Mouse (Mus musculus) E14TG2a.4 (cell line): ENCODE data around the gene Sun1.

Experiments used
- H3K27me3 ChIP-seq: 2 replicates; pipeline ENCODE4 v1.6.1; 2014; ENCODE audit warnings: low read length, control low read depth; ENCODE audit not compliant: insufficient read depth
- H3K36me3 ChIP-seq: 2 replicates; pipeline ENCODE4 v1.6.1; 2014; ENCODE audit warnings: low read length, control low read depth; ENCODE audit not compliant: insufficient read depth
- H3K4me1 ChIP-seq: replicated peaks from 2 replicates; pipeline ENCODE4 v1.6.1; 2014; ENCODE audit warnings: low read depth, low read length, control low read depth
- H3K4me3 ChIP-seq: replicated peaks from 2 replicates; pipeline ENCODE4 v1.5.1; 2014; ENCODE audit warnings: mild to moderate bottlenecking, low read length
- H3K9me3 ChIP-seq: 2 replicates; pipeline ENCODE4 v1.6.1; 2014; ENCODE audit warnings: low read length, control low read depth
- CTCF ChIP-seq: conservative IDR thresholded peaks from 2 replicates; pipeline ENCODE4 v1.5.1; 2014; ENCODE audit warnings: low read length
- NANOG ChIP-seq: IDR thresholded peaks from 2 replicates; pipeline ENCODE4 v1.6.1; 2014; ENCODE audit warnings: borderline replicate concordance, low read length, mixed read lengths
- POU5F1 ChIP-seq: IDR thresholded peaks from 2 replicates; pipeline ENCODE4 v1.6.1; 2014; ENCODE audit warnings: low read length, borderline replicate concordance

The Sun1 gene

GRCm38 (mm10) chr5:139178895-139179631 lies 21.4 kb upstream of the Sun1 start:
- Histone ChIP-seq H3K36me3 (peaks cover 97% of the 10 kb centered on the region), H3K27me3 (no peaks in the 10 kb centered on the region), H3K4me3 (no peak overlapping the region), H3K9me3 (no peaks in the 10 kb centered on the region), H3K4me1 (peaks cover 14% of the 10 kb centered on the region)
- TF ChIP-seq POU5F1 (no peak), CTCF (peak; percentile 83)

DNA sequence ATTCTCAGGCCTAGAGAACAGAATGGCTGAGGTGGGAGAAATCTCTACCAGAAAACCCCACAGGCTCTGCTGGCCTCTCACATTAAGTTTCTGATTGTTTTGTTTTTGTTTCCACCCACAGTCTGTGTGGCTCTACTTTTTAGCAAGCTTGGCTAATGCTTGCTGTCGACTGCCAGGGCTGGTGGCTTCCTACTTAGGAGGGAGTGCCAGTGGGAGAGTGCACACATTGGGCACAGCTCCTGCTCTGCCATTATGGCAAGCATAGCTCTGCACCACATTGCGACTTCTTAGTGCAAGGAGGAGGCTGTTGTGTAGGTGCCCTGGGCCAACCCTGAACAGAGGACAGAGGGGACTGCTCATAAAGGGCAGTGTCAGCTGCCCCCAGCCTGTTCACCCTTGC lies 17.3 kb upstream of the Sun1 start:
- Histone ChIP-seq H3K4me1 (peaks cover 10% of the 10 kb centered on the region), H3K27me3 (no peaks in the 10 kb centered on the region), H3K36me3 (peaks cover 97% of the 10 kb centered on the region), H3K4me3 (no peak overlapping the region), H3K9me3 (no peaks in the 10 kb centered on the region)
- TF ChIP-seq POU5F1 (no peak), NANOG (no peak), CTCF (no peak)

GRCm38 (mm10) chr5:139183601-139184000 lies 16.8 kb upstream of the Sun1 start:
- no peak overlapping the region for H3K4me3 ChIP-seq
- no peaks in the 10 kb centered on the region for H3K27me3 ChIP-seq
- TF ChIP-seq NANOG (no peak), POU5F1 (no peak), CTCF (no peak)
- peaks cover 10% of the 10 kb centered on the region for H3K4me1 ChIP-seq
- peaks cover 92% of the 10 kb centered on the region for H3K36me3 ChIP-seq
- H3K9me3 ChIP-seq: no peaks in the 10 kb centered on the region

DNA sequence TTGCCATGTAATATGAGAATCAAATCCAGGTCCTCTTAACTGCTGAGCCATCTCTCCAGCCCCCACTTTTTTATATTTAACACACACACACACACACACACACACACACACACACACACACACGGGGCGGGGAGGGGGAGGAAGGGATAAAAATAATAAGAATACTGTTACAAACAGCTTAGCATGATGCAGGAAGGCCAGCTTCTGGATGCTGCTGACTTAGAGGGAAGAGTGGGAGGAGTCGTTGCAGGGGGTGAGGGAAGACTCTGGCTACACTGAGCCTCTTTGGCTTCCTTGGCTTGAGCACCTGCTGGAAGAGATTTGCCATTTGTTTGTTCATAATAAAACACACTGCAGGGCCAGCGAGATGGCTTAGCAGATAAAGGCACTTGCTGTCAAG lies 15.5 kb upstream of the Sun1 start:
- peaks cover 81% of the 10 kb centered on the region for H3K36me3 ChIP-seq
- no peaks in the 10 kb centered on the region for H3K9me3 ChIP-seq
- H3K27me3 ChIP-seq: no peaks in the 10 kb centered on the region
- H3K4me1 ChIP-seq: peaks cover 7% of the 10 kb centered on the region
- no peak for TF ChIP-seq NANOG
- no peak for TF ChIP-seq CTCF
- TF ChIP-seq POU5F1: no peak
- H3K4me3 ChIP-seq: no peak overlapping the region

DNA sequence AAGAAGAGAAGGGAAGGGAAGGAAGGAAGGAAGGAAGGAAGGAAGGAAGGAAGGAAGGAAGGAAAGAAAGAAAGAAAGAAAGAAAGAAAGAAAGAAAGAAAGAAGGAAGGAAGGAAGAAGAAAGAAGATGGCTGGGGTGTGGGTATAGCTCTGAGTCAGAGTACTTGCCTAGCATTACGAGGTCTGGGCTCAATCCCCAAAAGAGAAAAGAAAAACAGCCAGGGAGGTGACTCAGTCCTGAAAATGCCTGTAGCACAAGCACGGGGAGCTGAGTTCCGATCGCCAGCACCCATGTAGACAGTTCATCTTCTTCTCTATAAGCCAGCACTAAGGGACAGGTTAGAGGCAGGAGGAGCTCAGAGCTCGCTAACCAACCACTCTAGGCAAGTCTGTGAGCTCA lies 10.7 kb upstream of the Sun1 start:
- H3K27me3 ChIP-seq: no peaks in the 10 kb centered on the region
- H3K36me3 ChIP-seq: peaks cover 32% of the 10 kb centered on the region
- H3K4me1 ChIP-seq: peaks cover 16% of the 10 kb centered on the region
- no peak for TF ChIP-seq NANOG
- no peak for TF ChIP-seq POU5F1
- TF ChIP-seq CTCF: no peak
- H3K4me3 ChIP-seq: no peak overlapping the region
- no peaks in the 10 kb centered on the region for H3K9me3 ChIP-seq

DNA sequence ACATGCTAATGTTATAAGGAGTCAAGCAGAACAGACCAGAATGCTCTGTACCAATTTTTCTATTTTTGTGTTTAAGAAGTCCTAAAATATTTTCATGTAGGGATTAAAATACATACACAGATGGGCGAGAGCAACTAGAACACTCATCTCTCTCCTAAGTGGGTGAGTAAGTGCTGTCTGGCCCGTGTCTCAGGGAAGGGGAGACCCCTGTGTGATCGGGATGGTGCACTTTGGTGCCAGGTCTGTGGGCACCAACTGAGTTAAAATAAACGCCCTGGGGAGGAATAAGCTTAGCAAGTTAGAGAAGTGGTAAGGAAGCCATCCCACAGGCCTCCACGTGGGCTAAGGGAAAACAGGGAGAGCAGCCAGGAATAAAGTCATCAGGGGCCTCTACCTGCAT lies 9.5 kb upstream of the Sun1 start:
- no peaks in the 10 kb centered on the region for H3K9me3 ChIP-seq
- peaks cover 25% of the 10 kb centered on the region for H3K4me1 ChIP-seq
- no peak for TF ChIP-seq POU5F1
- no peak for TF ChIP-seq NANOG
- TF ChIP-seq CTCF: no peak
- H3K4me3 ChIP-seq: no peak overlapping the region
- peaks cover 20% of the 10 kb centered on the region for H3K36me3 ChIP-seq
- H3K27me3 ChIP-seq: no peaks in the 10 kb centered on the region

DNA sequence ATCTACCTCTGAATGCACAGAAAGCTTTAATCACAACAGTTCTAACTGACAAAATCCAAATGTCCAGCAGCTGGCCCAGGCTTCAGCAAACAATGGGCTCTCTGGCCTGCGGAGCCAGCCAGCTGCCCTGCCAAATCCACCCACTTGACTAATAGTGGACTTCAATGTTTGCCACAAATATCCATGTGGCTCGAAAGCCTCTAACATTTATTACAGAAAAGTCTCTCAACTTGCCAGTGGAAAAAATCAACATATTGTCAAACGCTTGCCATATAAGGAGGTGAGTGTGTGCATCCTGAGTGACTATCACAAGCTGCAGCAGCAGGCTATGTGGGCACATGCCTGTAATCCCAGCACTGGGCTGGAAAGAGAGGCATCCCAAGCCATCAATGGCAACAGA lies 1.7 kb upstream of the Sun1 start:
- H3K36me3 ChIP-seq: peaks cover 7% of the 10 kb centered on the region
- peak overlapping the region; percentile 98; the same call in 1 of the 2 replicates for H3K4me3 ChIP-seq
- H3K4me1 ChIP-seq: peaks cover 74% of the 10 kb centered on the region
- TF ChIP-seq CTCF (no peak), NANOG (no peak), POU5F1 (no peak)
- H3K27me3 ChIP-seq: no peaks in the 10 kb centered on the region
- H3K9me3 ChIP-seq: no peaks in the 10 kb centered on the region

- peak overlapping the region; percentile 98 for H3K4me3 ChIP-seq
- H3K4me1 ChIP-seq: peaks cover 79% of the 10 kb centered on the region
These were observed 822 bp upstream of the Sun1 start for GRCm38 (mm10) chr5:139199636-139199994.

More at GRCm38 (mm10) chr5:139199636-139199994, 822 bp upstream of the Sun1 start:
- Histone ChIP-seq H3K36me3 (peaks cover 14% of the 10 kb centered on the region), H3K9me3 (no peaks in the 10 kb centered on the region), H3K27me3 (no peaks in the 10 kb centered on the region)
- TF ChIP-seq CTCF: no peak
- no peak for TF ChIP-seq NANOG
- no peak for TF ChIP-seq POU5F1
